Mouse (Mus musculus) induced T-regulatory cell, adult 2 months (primary cell): Measurements from ENCODE around the gene Zzef1.

ENCODE experiments used
- DNase-seq: peaks from one replicate; pipeline ENCODE4 v3.0.0-alpha.2; 2012; ENCODE audit warnings: low read depth

The Zzef1 gene

GRCm38 (mm10) chr11:72806556-72806955, 10.5 kb downstream of the Zzef1 start:
- DNase-seq: no peak

DNA sequence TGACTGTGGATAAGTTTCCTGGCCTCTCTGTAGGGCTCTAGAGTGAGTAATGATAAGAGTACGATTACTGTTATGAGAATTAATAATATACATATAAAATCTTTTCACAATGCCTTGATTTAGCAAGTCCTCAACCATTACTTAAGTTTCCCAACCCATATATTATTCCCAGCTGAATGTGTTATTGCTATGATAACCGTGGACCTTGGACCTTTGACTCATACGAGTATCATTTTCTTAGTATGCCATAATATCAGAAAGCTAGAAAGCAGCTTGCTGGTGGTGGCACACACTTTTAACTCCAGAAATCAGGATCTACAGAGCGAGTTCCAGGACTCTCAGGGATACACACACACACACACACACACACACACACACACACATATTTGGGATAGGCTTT, 12.0 kb downstream of the Zzef1 start:
- no peak for DNase-seq

GRCm38 (mm10) chr11:72813687-72814086, 17.7 kb downstream of the Zzef1 start:
- no peak for DNase-seq

- peak; percentile 45 for DNase-seq
These were observed 18.2 kb downstream of the Zzef1 start for GRCm38 (mm10) chr11:72814188-72814587.

GRCm38 (mm10) chr11:72816859-72817258, 20.8 kb downstream of the Zzef1 start:
- DNase-seq: no peak

GRCm38 (mm10) chr11:72818067-72818466, 22.0 kb downstream of the Zzef1 start:
- no peak for DNase-seq

DNA sequence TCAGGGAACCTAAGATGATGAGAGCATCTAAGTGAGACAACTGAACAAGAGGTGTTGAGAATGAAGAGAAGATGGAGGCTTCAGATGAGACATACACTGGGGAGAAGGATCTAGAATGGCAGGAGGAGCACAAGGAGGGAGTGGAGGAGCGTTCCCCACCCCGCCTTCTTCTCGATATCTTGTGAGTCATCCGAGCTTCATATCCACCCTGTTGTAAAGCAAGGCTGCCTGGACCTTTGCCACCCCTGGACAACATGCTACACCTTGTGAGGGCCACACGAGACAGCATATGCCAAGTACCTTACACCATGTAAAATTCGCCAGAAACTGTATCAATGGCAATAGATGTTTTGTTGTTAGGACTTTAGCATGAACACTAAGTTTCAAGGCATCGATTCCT, 25.0 kb downstream of the Zzef1 start:
- DNase-seq: no peak

DNA sequence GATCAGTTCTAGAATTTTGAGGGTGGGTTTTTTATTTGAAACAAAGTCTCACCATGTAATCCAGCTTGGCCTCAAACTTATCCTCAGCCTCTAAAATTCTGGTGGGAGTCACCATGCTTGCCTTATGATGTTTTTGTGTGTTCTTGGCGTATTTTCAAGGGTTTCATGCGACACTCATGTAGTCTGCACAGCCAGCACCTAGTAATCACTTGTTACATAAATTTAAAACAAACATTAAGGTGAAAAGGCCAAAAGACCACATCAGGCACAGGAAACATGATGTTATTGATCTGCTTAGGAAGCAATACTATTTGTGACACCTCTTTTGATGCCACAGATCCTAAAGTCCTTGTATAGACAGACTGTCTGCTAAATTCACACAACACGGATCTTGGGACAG, 33.8 kb downstream of the Zzef1 start:
- no peak for DNase-seq

GRCm38 (mm10) chr11:72842731-72843130, 46.7 kb downstream of the Zzef1 start:
- DNase-seq: no peak

DNA sequence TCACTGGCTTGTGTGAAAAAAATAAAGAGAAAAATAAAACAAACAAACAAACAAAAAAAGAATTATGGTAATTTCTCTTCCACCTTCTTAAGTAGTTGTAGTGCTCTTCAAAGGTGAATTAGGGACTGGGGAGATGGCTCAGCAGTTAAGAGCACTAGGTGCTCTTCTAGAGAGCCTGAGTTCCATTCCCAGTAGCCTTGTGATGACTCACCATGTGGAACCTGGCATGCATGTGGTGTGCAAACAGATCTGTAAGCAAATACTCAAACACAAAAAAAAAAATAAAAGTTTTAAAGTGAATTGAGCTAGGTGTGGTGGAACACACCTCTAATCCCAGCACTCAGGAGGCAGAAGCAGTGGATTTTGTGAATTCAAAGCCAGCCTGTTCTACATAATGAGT, 47.5 kb downstream of the Zzef1 start:
- no peak for DNase-seq

DNA sequence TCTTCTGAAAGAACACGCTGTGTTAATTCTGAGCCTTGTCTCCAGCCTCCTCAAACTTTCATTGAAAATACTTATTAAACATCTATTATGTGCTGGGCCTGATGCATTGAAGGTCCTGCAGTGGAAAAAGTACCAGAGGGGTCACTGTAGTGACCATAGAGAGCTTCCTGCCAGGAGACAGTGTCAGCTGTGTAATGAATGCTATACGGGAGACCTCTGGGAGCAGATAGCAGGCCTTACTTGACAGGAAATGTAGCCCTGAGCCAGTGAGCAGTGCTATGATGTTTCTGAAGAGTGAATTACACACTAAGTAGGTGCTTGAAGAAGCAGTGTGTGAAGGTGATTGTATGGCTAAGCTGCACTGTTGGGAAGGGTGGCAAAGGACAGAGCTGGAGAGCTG, 49.5 kb downstream of the Zzef1 start:
- DNase-seq: no peak

DNA sequence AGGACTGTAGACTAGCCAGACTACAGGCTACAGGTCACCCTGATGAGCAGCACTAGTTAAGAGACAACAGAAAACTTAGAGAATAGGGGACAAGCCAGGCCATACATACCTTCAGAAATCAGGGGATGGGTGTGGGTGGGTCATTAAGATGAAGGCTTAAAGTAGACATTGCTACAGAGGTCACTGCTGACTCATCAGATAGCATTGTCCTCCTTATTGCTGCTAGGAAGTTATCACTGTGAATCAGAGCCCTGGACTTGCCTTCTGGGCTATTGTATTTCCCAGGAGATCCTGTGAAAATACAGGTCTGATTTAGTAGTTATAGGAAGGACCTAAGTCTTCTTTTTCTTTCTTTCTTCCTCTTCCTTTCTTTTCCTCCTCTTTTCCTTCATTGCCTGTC, 50.7 kb downstream of the Zzef1 start:
- no peak for DNase-seq

- no peak for DNase-seq
These were observed 52.0 kb downstream of the Zzef1 start for GRCm38 (mm10) chr11:72847831-72848628.

DNA sequence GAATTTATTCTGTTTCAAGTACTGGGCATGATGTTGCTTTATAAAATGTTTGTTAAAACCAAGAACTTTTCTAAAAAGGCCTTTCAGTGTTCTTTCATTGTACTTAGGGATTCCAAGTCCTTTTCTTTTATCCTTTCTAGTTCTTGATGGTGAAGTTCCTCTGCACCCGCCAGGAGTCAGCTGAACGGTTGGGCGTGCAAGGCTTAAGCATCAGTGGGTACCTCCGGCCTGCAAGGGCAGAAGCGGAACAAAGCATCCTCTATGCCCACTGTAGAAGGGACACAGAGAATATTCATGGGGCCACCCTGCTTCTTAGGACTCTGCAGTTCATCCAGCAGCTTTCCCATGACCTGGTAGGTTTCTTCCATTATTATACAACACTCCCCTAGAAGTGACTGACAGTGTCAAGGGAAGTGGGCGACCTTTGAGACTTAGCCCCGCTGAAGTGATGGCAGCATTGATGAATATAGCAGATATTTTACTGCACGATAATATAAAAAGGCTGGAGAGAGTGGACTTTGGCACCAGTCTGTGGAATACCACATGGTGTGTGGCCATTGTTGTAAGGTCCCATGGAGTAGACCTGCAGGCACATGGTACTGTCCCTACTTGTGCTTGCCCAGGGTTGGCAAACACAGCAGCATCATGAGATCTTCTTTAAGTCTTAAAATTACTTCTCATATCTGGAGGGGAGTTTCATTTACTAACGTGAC, 54.5 kb downstream of the Zzef1 start:
- DNase-seq: no peak

- no peak for DNase-seq
These were observed 55.2 kb downstream of the Zzef1 start for GRCm38 (mm10) chr11:72851214-72851613.

DNA sequence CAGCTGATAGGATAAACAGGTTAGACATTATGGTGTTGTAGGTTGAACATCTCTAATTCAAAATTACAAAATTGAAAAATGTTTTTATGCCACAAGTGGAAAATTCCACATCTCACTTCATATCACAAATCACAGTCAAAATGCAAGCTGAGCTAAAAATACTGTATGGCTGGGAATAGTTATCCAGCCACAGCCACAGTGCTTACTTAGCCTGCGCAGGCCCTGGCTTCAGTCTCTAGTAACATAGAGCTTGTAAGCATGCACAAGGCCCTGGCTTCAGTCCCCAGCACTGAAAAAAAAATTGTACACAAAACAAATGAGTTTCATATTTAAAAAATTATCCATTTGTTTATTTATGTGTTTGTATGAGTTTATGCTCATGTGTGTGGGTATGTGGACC, 56.1 kb downstream of the Zzef1 start:
- DNase-seq: no peak

DNA sequence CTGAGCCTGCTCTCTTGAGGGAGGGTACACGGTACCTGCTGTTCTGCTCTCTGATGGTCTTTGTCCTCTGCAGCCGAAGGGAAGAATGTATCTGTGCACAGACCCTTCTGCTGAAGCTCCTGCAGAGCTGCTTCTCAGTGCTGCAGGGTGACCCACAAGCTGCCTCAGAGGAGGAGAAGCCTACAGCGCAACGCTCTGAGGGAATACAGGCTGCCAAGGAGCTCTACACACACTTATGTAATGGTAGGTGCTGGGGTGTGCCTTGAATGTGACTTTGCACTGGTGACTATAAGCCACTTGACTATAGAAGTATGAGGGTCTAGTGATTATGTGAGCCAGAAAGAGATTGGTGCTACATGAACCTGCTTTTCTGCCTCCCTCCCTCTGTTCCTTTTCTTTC, 57.1 kb downstream of the Zzef1 start:
- DNase-seq: no peak

- no peak for DNase-seq
These were observed 58.2 kb downstream of the Zzef1 start for GRCm38 (mm10) chr11:72854251-72854650.

GRCm38 (mm10) chr11:72856764-72857163, 60.7 kb downstream of the Zzef1 start:
- DNase-seq: no peak

DNA sequence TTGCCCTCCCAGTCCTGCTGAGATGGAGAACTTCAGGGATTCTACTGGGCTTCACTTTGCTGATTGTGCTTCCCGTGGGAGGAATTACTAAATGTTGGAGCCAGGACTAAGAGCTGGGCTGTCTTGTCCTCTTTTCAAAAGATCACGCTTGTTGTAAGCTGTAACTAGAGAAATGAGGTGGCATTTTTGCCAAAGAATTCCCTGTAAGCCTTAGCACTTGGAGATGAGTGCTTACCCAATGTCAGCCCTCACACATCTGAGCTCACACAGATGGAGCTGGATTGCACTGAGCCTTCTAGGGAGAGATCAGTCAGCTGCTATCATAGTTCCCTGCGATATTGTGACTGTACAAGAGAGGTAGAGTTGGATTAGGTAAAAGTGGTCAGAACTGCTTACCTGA, 65.2 kb downstream of the Zzef1 start:
- no peak for DNase-seq

- DNase-seq: no peak
These were observed 70.4 kb downstream of the Zzef1 start for GRCm38 (mm10) chr11:72866446-72866845.

GRCm38 (mm10) chr11:72872061-72872460, 76.0 kb downstream of the Zzef1 start:
- no peak for DNase-seq

DNA sequence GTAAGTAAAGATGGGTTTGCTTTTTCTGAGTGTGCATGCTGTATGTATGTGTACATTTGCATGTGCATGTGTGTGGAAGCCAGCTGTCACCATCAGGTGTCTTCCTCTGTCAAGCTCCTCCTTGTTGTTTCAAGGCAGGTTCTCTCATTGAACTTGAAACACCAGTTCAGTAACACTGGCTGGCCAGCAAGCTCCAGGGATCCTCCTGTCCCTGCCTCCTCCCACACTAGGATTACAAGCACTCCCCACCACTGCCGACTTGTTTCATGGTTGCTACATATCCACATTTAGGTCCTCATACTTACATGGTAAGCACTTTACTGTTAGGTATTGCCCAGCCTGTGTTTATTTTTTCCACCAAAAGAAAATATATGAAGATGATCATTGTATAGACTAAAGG, 96.6 kb downstream of the Zzef1 start:
- no peak for DNase-seq

GRCm38 (mm10) chr11:72908391-72908790, 112.4 kb downstream of the Zzef1 start:
- no peak for DNase-seq
